Mouse (Mus musculus) limb, embryonic 14.5 days (tissue): Measurements from ENCODE around the gene Ccdc8. TPM values are rescaled to one million over a fixed set of nuclear protein-coding genes. Genes with fewer than 3 reads are reported as not detected.

Experiments used
- ATAC-seq: fragments of 200-750 bp; cut with Nextera tagmentation; 2 replicates; pipeline ENCODE4 v1.8.0; 2017; ENCODE audit warnings: low read depth, moderate number of reproducible peaks, moderate TSS enrichment; ENCODE audit not compliant: low FRiP score
- DNase-seq: peaks from one replicate; pipeline ENCODE4 v3.0.0-alpha.2; 2015; ENCODE audit warnings: low spot score
- H3K27ac ChIP-seq: fragments of 300-500 bp; sonication (generic); replicated peaks from 2 replicates; pipeline ENCODE4 v1.5.1; 2014; ENCODE audit warnings: low read depth, mild to moderate bottlenecking, low read length, moderate library complexity, mixed read lengths
- H3K27me3 ChIP-seq: fragments of 300-500 bp; sonication (generic); 2 replicates; pipeline ENCODE4 v1.6.1; 2014; ENCODE audit warnings: low read length, mixed read lengths; ENCODE audit not compliant: control insufficient read depth, insufficient read depth
- H3K36me3 ChIP-seq: fragments of 300-500 bp; sonication (generic); 2 replicates; pipeline ENCODE4 v1.6.1; 2014; ENCODE audit warnings: mild to moderate bottlenecking, low read length, moderate library complexity, mixed read lengths; ENCODE audit not compliant: control insufficient read depth, insufficient read depth
- H3K4me1 ChIP-seq: fragments of 300-500 bp; sonication (generic); 2 replicates; pipeline ENCODE4 v1.6.1; 2014; ENCODE audit warnings: antibody characterized with exemption, low read length, mixed read lengths; ENCODE audit not compliant: control insufficient read depth, insufficient read depth
- H3K4me2 ChIP-seq: fragments of 300-500 bp; sonication (generic); replicated peaks from 2 replicates; pipeline ENCODE4 v1.6.1; 2014; ENCODE audit warnings: low read depth, mild to moderate bottlenecking, low read length, moderate library complexity; ENCODE audit not compliant: severe bottlenecking
- H3K4me3 ChIP-seq: fragments of 300-500 bp; sonication (generic); replicated peaks from 2 replicates; pipeline ENCODE4 v1.5.1; 2014; ENCODE audit warnings: low read length
- H3K9ac ChIP-seq: fragments of 300-500 bp; sonication (generic); 2 replicates; pipeline ENCODE4 v1.6.1; 2014; ENCODE audit warnings: mild to moderate bottlenecking, low read depth, low read length, moderate library complexity; ENCODE audit not compliant: severe bottlenecking
- H3K9me3 ChIP-seq: fragments of 300-500 bp; sonication (generic); 2 replicates; pipeline ENCODE4 v1.6.1; 2016; ENCODE audit warnings: low read length; ENCODE audit not compliant: control insufficient read depth
- POLR2A ChIP-seq: fragments of 200-500 bp; IDR thresholded peaks from 2 replicates; pipeline ENCODE4 v1.8.0; 2012; ENCODE audit warnings: inconsistent platforms, mild to moderate bottlenecking, moderate library complexity, borderline replicate concordance; ENCODE audit not compliant: insufficient read depth, insufficient read length; ENCODE audit errors: extremely low read depth
- WGBS: fragments of 180-500 bp; shearing (Covaris S2); extraction: QIAGEN DNeasy Blood & Tissue Kit; methylation state at CpG from one replicate; pipeline ENCODE4 v1.1.7; 2014; 5-methylcytosine and 5-hydroxymethylcytosine counted together
- polyA plus RNA-seq, 2 experiments: library from polyadenylated mRNA; depleted of rRNA in 1 of 2; stranded (reverse) in 1 of 2; unstranded in 1 of 2; fragments of >200 nt; fragmentation: Nextera tagmentation in 1 of 2; extraction: Ambion mirVana in 1 of 2; gene quantifications; 2 replicates each; pipeline versions ENCODE4 v1.2.1 to v1.2.3; 2012 to 2014

Ccdc8 gene
- polyA plus RNA-seq, 2 experiments = 25.5 to 40.7 TPM

GRCm38 (mm10) chr7:16993651-16994399 lies 1.3 kb downstream of the Ccdc8 start:
- Histone ChIP-seq H3K27ac (peak overlapping the region; percentile 92), H3K4me2 (peak overlapping the region; percentile 86), H3K9me3 (no peaks in the 10 kb centered on the region), H3K9ac (peak overlapping the region; percentile 85), H3K4me3 (peak overlapping the region; percentile 75), H3K27me3 (no peaks in the 10 kb centered on the region), H3K36me3 (peaks cover 22% of the 10 kb centered on the region), H3K4me1 (peaks cover 50% of the 10 kb centered on the region)
- ATAC-seq (peak; percentile 88), DNase-seq (peak; percentile 97)
- peak; percentile 79; the same call in 1 of the 2 replicates for TF ChIP-seq POLR2A
- under 1% methylated on average over 27 of the region's 27 CpGs for WGBS

GRCm38 (mm10) chr7:16994400-16994799 lies 1.9 kb downstream of the Ccdc8 start:
- H3K9ac ChIP-seq = peak overlapping the region; percentile 85
- peak overlapping the region; percentile 92 for H3K27ac ChIP-seq
- DNase-seq (no peak), ATAC-seq (no peak)
- peaks cover 25% of the 10 kb centered on the region for H3K36me3 ChIP-seq
- H3K9me3 ChIP-seq = no peaks in the 10 kb centered on the region
- peak overlapping the region; percentile 86 for H3K4me2 ChIP-seq
- H3K27me3 ChIP-seq = no peaks in the 10 kb centered on the region
- H3K4me1 ChIP-seq = peaks cover 50% of the 10 kb centered on the region
- WGBS = 1% methylated on average over 20 of the region's 20 CpGs
- peak overlapping the region; percentile 75 for H3K4me3 ChIP-seq
- no peak for TF ChIP-seq POLR2A

- Histone ChIP-seq H3K27me3 (no peaks in the 10 kb centered on the region), H3K36me3 (peaks cover 34% of the 10 kb centered on the region), H3K9ac (peak overlapping the region; percentile 85), H3K27ac (no peak overlapping the region), H3K9me3 (no peaks in the 10 kb centered on the region), H3K4me3 (peak overlapping the region; percentile 75), H3K4me2 (peak overlapping the region; percentile 86), H3K4me1 (peaks cover 47% of the 10 kb centered on the region)
- ATAC-seq (no peak), DNase-seq (no peak)
- no peak for TF ChIP-seq POLR2A
- WGBS = 79% methylated on average over 4 of the region's 4 CpGs
Observed at GRCm38 (mm10) chr7:16995345-16995744, 2.8 kb downstream of the Ccdc8 start.

- Histone ChIP-seq H3K27ac (no peak overlapping the region), H3K27me3 (no peaks in the 10 kb centered on the region), H3K4me2 (no peak overlapping the region), H3K4me1 (peaks cover 22% of the 10 kb centered on the region), H3K9me3 (no peaks in the 10 kb centered on the region), H3K4me3 (no peak overlapping the region), H3K9ac (no peak overlapping the region), H3K36me3 (peaks cover 54% of the 10 kb centered on the region)
- DNase-seq = no peak
- ATAC-seq = no peak
- no peak for TF ChIP-seq POLR2A
- WGBS = 72% methylated on average over 4 of the region's 4 CpGs
Observed at GRCm38 (mm10) chr7:16999233-16999632, 6.7 kb downstream of the Ccdc8 start.

- peaks cover 21% of the 10 kb centered on the region for H3K4me1 ChIP-seq
- peaks cover 58% of the 10 kb centered on the region for H3K36me3 ChIP-seq
- H3K9me3 ChIP-seq = no peaks in the 10 kb centered on the region
- H3K4me2 ChIP-seq = no peak overlapping the region
- no peak overlapping the region for H3K27ac ChIP-seq
- no peak overlapping the region for H3K9ac ChIP-seq
- H3K27me3 ChIP-seq = no peaks in the 10 kb centered on the region
- 0 out of 2 replicates have a peak, but pooled peaks have one; percentile 1 for ATAC-seq
- peak; percentile 78 for DNase-seq
- H3K4me3 ChIP-seq = no peak overlapping the region
- WGBS = 28% methylated on average over 4 of the region's 4 CpGs
- no peak for TF ChIP-seq POLR2A
Observed at GRCm38 (mm10) chr7:16999650-17000049, 7.1 kb downstream of the Ccdc8 start.
